Mouse (Mus musculus): Measurements from ENCODE around the gene Dock9. TPM values are rescaled to one million over a fixed set of nuclear protein-coding genes. Genes with fewer than 3 reads are reported as not detected.

Gene Dock9
- polyA plus RNA-seq, 1 experiment from 2014 or later = 6.2 TPM

DNA sequence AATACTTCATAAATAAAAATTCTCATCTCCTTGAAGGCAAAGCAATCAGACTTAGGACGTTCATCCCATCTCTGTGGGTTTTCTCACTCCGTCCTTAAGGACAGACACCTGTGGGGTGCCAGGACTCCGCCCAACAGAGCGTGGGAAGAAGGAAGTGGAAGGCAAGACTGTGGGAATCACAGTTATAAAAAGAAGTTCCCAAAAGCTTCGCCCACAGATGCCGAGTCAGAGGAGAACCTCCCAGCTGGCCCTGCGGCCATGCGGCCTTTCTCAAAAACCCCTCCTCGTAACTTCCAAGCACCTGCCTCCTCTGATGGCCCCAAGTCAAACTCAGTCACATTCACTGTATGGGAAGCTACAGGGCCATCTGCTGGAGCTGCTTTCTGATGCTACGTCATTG is 182.2 kb downstream of the Dock9 start:
- Histone ChIP-seq H3K4me2 (replicated peaks) (no peak overlapping the region), H3K27ac (no peak overlapping the region), H3K9me3 (replicated peaks) (no peaks in the 10 kb centered on the region), H3K9ac (no peak overlapping the region), H3K4me1 (no peaks in the 10 kb centered on the region), H3K4me3 (no peak overlapping the region), H3K36me3 (no peaks in the 10 kb centered on the region), H3K27me3 (no peaks in the 10 kb centered on the region)
- no peak for ATAC-seq (ENCODE audit: low FRiP score)
- WGBS = 82% methylated on average over 10 of the region's 10 CpGs

DNA sequence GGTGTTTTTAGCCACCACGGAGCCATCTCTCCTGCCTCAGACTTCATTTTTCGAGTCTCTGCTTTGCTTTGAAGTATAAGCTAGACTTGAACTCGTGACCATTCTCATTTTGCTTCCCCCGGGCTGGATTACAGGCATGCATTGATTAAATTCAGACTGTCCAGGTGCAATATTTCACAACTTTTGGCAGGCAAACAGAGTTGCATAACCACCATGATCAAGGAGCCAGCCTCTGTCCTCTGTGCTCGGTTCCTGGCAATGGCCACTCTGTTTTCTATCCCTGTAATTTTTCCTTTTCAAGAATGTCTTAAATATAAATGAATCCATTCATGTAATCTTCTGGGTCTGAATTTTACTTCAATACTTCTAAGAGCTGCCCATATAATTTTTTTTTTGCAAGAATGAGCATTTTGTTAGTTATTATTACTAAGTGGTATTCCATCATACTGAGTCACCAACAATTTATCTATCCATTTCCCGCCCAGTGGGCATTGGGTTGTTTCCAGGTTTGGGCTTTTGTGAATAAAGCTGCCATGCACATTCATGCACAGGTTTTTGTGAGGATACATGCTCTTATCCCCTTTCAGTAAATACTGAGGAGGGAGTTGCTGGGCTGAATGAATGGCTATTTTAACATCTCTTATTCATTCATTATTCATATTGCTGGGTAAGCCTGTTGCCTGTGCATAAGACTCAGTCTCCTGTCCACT is 183.0 kb downstream of the Dock9 start:
- no peak overlapping the region for H3K9ac ChIP-seq
- ATAC-seq (ENCODE audit: low FRiP score) = no peak
- WGBS = 87% methylated on average over 6 of the region's 6 CpGs

DNA sequence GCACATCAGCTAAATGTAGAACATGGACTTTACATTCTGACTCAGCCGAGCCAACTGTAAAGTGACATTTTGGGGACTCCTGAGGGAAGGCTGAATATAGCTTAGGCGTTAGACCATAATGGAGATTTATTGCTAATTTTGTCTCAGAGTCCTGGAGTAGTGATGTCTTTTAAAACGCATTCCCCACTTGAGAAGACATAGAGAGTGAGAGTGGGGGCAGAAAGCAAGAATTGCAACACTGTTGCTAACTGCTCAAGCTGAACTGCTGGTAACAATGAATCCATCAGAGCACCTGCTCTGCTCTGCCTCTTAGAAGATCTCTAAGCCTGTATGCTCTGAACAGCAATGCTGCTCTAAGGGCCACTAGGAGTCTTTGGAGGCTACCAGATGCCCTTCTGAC is 184.1 kb downstream of the Dock9 start:
- WGBS = 81% methylated on average over 3 of the region's 3 CpGs
- H3K4me1 ChIP-seq = peaks cover under 1% of the 10 kb centered on the region; the same call in 1 of the 2 replicates
- no peaks in the 10 kb centered on the region for H3K27me3 ChIP-seq
- ATAC-seq (ENCODE audit: low FRiP score) = no peak
- H3K27ac ChIP-seq = no peak overlapping the region
- no peaks in the 10 kb centered on the region for H3K36me3 ChIP-seq
- no peak overlapping the region for H3K4me3 ChIP-seq
- no peaks in the 10 kb centered on the region for H3K9me3 ChIP-seq (replicated peaks)
- H3K9ac ChIP-seq = no peak overlapping the region
- no peak overlapping the region for H3K4me2 ChIP-seq (replicated peaks)

More for the DNA sequence above, 183.0 kb downstream of the Dock9 start:
- no peak overlapping the region for H3K27ac ChIP-seq
- H3K27me3 ChIP-seq = no peaks in the 10 kb centered on the region
- no peaks in the 10 kb centered on the region for H3K36me3 ChIP-seq
- no peaks in the 10 kb centered on the region for H3K9me3 ChIP-seq (replicated peaks)
- H3K4me1 ChIP-seq = no peaks in the 10 kb centered on the region
- H3K4me3 ChIP-seq = no peak overlapping the region
- H3K4me2 ChIP-seq (replicated peaks) = no peak overlapping the region

DNA sequence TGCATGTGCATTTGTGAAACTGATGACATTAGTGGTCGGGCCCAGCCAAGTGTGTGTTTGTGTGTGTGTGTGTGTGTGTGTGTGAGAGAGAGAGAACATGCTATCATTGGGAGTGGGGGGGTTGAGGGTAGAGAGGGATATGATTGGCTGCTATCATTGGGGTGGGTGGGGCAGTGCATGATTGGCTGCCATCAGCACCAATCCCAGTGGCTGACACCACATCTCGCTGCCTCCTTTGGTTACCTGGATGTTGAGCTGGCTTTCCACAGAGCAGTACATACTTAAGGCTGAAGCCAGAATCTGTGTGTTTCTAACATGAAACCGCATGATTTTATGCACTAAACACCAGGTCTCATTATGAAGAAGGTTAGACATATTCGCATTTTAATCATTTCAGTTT is 184.7 kb downstream of the Dock9 start:
- WGBS = 90% methylated on average over 4 of the region's 4 CpGs
- H3K27ac ChIP-seq = no peak overlapping the region

DNA sequence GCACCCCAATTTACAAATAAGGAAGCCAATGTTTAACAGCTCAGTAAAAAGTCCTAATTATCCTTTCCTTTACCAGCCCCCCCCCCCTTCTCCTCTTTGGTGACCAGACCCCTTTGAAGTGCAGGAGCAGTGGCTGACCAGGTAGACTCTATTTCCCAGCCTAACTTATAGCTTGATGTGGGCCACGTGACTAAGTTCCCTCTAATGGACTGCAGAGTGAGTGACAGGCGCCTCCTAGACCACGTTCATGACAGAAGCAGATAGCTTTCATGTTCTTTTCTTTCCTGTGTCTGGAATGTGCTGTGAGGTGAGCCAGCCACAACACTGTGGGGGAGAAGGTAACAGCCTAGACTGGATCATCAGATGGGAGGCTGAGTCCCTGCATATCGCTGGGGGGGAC is 186.1 kb downstream of the Dock9 start:
- Histone ChIP-seq H3K27me3 (no peaks in the 10 kb centered on the region), H3K27ac (no peak overlapping the region), H3K9me3 (replicated peaks) (no peaks in the 10 kb centered on the region), H3K4me1 (peaks cover 4% of the 10 kb centered on the region; the same call in 1 of the 2 replicates), H3K36me3 (no peaks in the 10 kb centered on the region), H3K9ac (no peak overlapping the region), H3K4me2 (replicated peaks) (no peak overlapping the region), H3K4me3 (no peak overlapping the region)
- WGBS = 75% methylated on average over 4 of the region's 4 CpGs
- no peak for ATAC-seq (ENCODE audit: low FRiP score)

More for the DNA sequence above, 184.7 kb downstream of the Dock9 start:
- H3K4me3 ChIP-seq = no peak overlapping the region
- no peak overlapping the region for H3K9ac ChIP-seq
- no peaks in the 10 kb centered on the region for H3K36me3 ChIP-seq
- ATAC-seq (ENCODE audit: low FRiP score) = no peak
- peaks cover 4% of the 10 kb centered on the region; the same call in 1 of the 2 replicates for H3K4me1 ChIP-seq
- no peaks in the 10 kb centered on the region for H3K9me3 ChIP-seq (replicated peaks)
- no peak overlapping the region for H3K4me2 ChIP-seq (replicated peaks)
- no peaks in the 10 kb centered on the region for H3K27me3 ChIP-seq

DNA sequence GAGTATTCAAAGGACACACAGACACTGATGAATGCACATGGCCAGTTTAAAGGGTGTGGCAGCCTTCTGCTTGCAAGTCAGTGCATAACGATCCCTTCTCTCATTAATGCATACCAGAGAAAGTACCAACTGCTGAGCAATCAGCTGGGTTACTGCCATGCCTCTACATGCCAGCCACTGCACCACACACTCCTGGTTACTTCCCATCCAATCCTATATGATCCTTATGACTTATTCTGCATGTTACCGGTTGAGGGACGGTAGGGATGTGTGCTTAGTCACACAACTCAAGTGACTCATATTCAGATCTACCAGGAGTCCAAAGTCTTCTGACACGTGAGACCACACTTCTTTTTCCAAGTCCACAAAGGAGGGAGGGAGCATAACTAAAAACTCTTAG is 186.5 kb downstream of the Dock9 start:
- Histone ChIP-seq H3K4me2 (replicated peaks) (no peak overlapping the region), H3K4me1 (peaks cover 4% of the 10 kb centered on the region; the same call in 1 of the 2 replicates), H3K27me3 (no peaks in the 10 kb centered on the region), H3K9ac (no peak overlapping the region), H3K36me3 (no peaks in the 10 kb centered on the region), H3K27ac (no peak overlapping the region), H3K4me3 (no peak overlapping the region), H3K9me3 (replicated peaks) (no peaks in the 10 kb centered on the region)
- no peak for ATAC-seq (ENCODE audit: low FRiP score)
- WGBS = 78% methylated on average over 4 of the region's 4 CpGs

DNA sequence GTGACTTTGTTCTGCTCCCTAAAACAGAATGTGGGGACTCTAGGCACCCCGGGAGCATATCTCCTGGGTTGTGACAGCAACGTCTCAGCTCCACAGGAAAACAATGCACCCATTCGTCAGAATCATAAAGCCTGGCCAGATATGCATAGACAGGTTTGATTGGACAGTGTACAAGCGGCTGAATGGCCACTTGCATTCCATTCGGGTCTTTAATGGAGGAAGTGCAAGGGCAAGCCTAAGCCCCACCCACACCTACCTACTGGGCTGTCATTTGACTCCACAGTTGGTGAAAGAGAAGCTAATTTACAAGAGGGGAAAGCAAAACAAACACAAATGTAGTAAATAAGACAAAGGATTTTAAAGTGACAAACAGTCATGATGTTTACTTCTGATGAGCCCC is 189.1 kb downstream of the Dock9 start:
- Histone ChIP-seq H3K4me1 (peaks cover 4% of the 10 kb centered on the region; the same call in 1 of the 2 replicates), H3K27ac (no peak overlapping the region), H3K4me3 (no peak overlapping the region), H3K27me3 (no peaks in the 10 kb centered on the region), H3K9me3 (replicated peaks) (no peaks in the 10 kb centered on the region), H3K4me2 (replicated peaks) (0 out of 2 replicates have a peak overlapping the region, but pooled peaks have one; percentile 3), H3K9ac (no peak overlapping the region), H3K36me3 (no peaks in the 10 kb centered on the region)
- no peak for ATAC-seq (ENCODE audit: low FRiP score)
- WGBS = 20% methylated on average over 5 of the region's 5 CpGs

DNA sequence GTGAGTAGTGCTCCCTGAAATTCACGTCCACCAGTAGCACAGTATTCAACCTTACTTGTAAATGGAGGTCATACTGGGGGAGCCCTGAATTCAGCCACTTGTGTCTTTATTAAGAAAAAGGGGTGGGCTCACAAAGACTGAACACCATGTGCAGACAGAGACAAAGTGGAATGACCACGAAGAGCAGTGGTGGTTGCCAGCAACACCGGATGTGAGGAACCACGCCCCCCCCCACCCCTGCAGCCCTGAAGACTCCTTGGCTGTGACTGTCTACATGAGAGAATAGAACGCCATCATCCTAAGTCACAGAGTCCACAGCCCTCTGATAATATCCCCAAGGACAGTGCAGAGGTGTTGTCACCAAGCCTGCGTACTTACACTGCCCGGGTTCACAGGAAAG is 191.2 kb downstream of the Dock9 start:
- peaks cover 4% of the 10 kb centered on the region; the same call in 1 of the 2 replicates for H3K4me1 ChIP-seq
- H3K4me3 ChIP-seq = no peak overlapping the region
- no peak overlapping the region for H3K4me2 ChIP-seq (replicated peaks)
- no peak overlapping the region for H3K27ac ChIP-seq
- no peaks in the 10 kb centered on the region for H3K9me3 ChIP-seq (replicated peaks)
- H3K9ac ChIP-seq = no peak overlapping the region
- no peaks in the 10 kb centered on the region for H3K36me3 ChIP-seq
- WGBS = 86% methylated on average over 7 of the region's 7 CpGs
- H3K27me3 ChIP-seq = no peaks in the 10 kb centered on the region
- no peak for ATAC-seq (ENCODE audit: low FRiP score)

DNA sequence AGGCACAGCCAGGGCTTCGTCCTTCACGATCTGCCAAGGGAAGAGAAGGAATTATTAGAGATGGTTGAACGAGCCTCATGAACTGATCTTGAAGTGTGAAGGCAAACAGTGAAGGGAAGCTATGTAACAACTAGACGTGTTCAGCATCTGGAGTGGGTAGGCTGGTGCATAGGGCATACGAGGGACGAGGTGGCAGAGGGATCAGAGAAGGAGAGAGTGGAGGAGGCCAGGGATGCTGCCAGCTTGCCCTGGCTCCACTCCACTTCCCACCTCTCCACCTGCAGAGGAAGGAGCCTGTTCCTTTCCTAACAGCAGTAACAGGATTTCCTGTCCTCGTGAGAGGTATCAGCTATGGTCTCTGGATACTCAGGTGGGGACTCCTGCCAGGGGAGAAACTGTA is 192.4 kb downstream of the Dock9 start:
- H3K9ac ChIP-seq = no peak overlapping the region
- no peaks in the 10 kb centered on the region for H3K36me3 ChIP-seq
- no peak for ATAC-seq (ENCODE audit: low FRiP score)
- peaks cover 4% of the 10 kb centered on the region; the same call in 1 of the 2 replicates for H3K4me1 ChIP-seq
- no peak overlapping the region for H3K4me3 ChIP-seq
- no peaks in the 10 kb centered on the region for H3K27me3 ChIP-seq
- H3K9me3 ChIP-seq (replicated peaks) = no peaks in the 10 kb centered on the region
- 80% methylated on average over 7 of the region's 7 CpGs for WGBS
- no peak overlapping the region for H3K4me2 ChIP-seq (replicated peaks)
- H3K27ac ChIP-seq = no peak overlapping the region

DNA sequence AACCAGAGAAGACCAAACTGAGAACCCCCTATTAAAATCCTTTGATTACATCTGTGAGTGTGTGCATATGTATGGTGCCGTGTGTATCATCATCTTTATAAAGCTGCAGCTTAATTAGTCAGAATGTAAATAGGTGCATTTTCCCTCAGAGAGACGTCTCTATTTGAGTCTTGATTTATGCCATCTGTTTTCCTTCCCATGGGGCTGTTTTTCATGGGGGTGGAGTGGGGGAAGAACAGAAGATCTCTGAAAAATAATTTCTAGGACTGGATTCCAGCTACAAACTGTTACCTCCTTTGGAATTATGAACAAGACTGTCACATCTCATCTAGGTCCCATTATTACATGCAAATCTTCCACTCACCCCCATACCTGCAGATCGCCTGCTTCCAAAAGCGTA is 193.1 kb downstream of the Dock9 start:
- 76% methylated on average over 4 of the region's 4 CpGs for WGBS
- no peak for ATAC-seq (ENCODE audit: low FRiP score)
- H3K27me3 ChIP-seq = no peaks in the 10 kb centered on the region
- H3K4me3 ChIP-seq = no peak overlapping the region
- H3K9me3 ChIP-seq (replicated peaks) = no peaks in the 10 kb centered on the region
- no peak overlapping the region for H3K27ac ChIP-seq
- H3K36me3 ChIP-seq = no peaks in the 10 kb centered on the region
- peaks cover 4% of the 10 kb centered on the region; the same call in 1 of the 2 replicates for H3K4me1 ChIP-seq
- H3K4me2 ChIP-seq (replicated peaks) = no peak overlapping the region
- H3K9ac ChIP-seq = no peak overlapping the region

DNA sequence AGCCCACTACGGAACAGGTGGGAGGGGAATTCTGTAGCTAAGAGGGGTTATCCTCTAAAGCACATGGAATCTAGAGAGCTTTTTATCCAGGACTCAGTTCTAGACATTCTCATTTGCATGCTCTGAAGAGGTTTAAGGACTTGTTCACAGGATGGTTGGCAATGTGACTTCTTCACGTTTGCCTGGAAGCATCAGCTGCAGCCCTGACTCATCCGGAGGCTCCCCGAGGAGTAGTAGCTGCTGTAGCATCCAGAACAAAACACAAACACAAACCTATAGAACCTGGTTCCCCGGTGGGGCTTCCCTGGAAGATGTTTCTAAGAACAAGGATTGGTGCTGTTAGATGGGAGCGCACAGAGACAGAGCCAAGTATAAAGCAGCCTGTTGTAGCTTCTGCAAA is 195.0 kb downstream of the Dock9 start:
- H3K4me2 ChIP-seq (replicated peaks) = no peak overlapping the region
- H3K4me3 ChIP-seq = no peak overlapping the region
- H3K9ac ChIP-seq = no peak overlapping the region
- 91% methylated on average over 6 of the region's 6 CpGs for WGBS
- H3K36me3 ChIP-seq = no peaks in the 10 kb centered on the region
- no peaks in the 10 kb centered on the region for H3K9me3 ChIP-seq (replicated peaks)
- no peaks in the 10 kb centered on the region for H3K4me1 ChIP-seq
- no peak overlapping the region for H3K27ac ChIP-seq
- no peaks in the 10 kb centered on the region for H3K27me3 ChIP-seq
- no peak for ATAC-seq (ENCODE audit: low FRiP score)

DNA sequence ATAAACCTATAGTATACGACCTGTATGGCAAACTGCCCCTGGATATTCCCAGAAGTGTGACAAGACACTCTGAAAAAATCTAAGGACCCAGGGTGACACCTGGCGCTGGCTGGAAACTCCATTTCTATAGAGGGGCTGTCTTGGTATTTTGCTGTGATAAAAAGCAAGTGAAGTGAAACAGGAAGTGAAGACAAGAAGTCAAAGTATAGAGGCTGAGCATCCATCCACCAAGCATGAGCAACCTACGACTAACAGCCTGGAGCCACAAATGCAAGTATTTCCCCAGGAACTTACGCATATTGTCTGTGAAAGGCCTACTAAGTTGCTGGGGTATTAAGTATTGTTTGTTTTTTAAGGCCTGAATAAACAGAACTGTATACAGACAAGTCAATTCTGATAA is 197.1 kb downstream of the Dock9 start:
- no peak for ATAC-seq (ENCODE audit: low FRiP score)
- Histone ChIP-seq H3K4me3 (no peak overlapping the region), H3K9ac (no peak overlapping the region), H3K9me3 (replicated peaks) (no peaks in the 10 kb centered on the region), H3K27me3 (no peaks in the 10 kb centered on the region), H3K4me1 (no peaks in the 10 kb centered on the region), H3K36me3 (no peaks in the 10 kb centered on the region), H3K27ac (no peak overlapping the region), H3K4me2 (replicated peaks) (no peak overlapping the region)
- 91% methylated on average over 4 of the region's 4 CpGs for WGBS

DNA sequence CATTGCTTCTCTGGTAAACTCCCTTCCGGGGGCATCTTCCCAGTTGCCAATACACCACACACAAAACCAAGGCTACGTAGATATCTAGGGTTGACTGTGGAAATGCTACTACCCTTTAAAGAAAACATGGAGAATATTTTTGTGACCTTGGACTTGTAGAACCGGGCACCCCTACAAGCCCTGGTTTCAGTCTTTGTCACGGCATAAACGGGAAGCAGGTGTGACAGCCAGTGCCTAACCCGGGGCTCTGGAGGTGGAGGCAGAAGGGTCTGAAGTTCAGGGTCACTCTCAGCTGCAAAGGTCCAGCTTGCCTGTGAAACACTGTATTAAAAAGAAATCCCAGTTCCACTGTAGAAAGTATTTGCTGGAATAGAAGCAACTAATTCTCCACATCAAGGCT is 200.6 kb downstream of the Dock9 start:
- H3K27ac ChIP-seq = no peak overlapping the region
- peaks cover 6% of the 10 kb centered on the region for H3K4me1 ChIP-seq
- no peak overlapping the region for H3K4me2 ChIP-seq (replicated peaks)
- H3K4me3 ChIP-seq = no peak overlapping the region
- peaks cover 3% of the 10 kb centered on the region; the same call in 1 of the 2 replicates for H3K27me3 ChIP-seq
- H3K36me3 ChIP-seq = no peaks in the 10 kb centered on the region
- 83% methylated on average over 6 of the region's 6 CpGs for WGBS
- H3K9ac ChIP-seq = no peak overlapping the region
- no peaks in the 10 kb centered on the region for H3K9me3 ChIP-seq (replicated peaks)
- no peak for ATAC-seq (ENCODE audit: low FRiP score)

Measured in hindbrain, embryonic 12.5 days (tissue).